Comparison of ENCODE assay signal across 8 mouse cellular contexts in genomic region chr5:134312691-134313450, GRCm38 (mm10). TPM values are rescaled to one million over a fixed set of nuclear protein-coding genes. Genes with fewer than 3 reads are reported as not detected.
A peak's percentile ranks its signal among the peaks of the same experiment; 100 is the strongest.
DNase-seq lines count a peak whose midpoint lies in the region; ATAC-seq and TF ChIP-seq lines count a peak whose summit lies in the region.

No protein-coding gene starts in this region.

- H3K9me3 ChIP-seq in megakaryocyte, embryonic 14.5 days: no peaks in the 10 kb centered on the region
- H3K9me3 ChIP-seq in liver, embryonic 12.5 days (replicated peaks): no peaks in the 10 kb centered on the region

- ATAC-seq in megakaryocyte, adult 5-6 weeks (ENCODE audit: poor library complexity, severe bottlenecking): no peak
- no peak for ATAC-seq in liver, embryonic 12.5 days

- TF ChIP-seq CTCF in brain, embryonic 14.5 days (IDR thresholded peaks at IDR 0.05; ENCODE audit: borderline replicate concordance, extremely low read depth, insufficient read depth, insufficient read length): no peak

- 4% methylated on average over 19 of the region's 19 CpGs for WGBS in liver, embryonic 12.5 days (ENCODE audit: insufficient replicate concordance)

- H3K27ac ChIP-seq in liver, embryonic 12.5 days: peak overlapping the region; percentile 96

- peaks cover 38% of the 10 kb centered on the region for H3K36me3 ChIP-seq in megakaryocyte, embryonic 14.5 days (replicated peaks; ENCODE audit: low read length)
- H3K36me3 ChIP-seq in liver, embryonic 12.5 days: peaks cover 39% of the 10 kb centered on the region

- peak overlapping the region; percentile 98 for H3K4me2 ChIP-seq in liver, embryonic 12.5 days

- peaks cover 62% of the 10 kb centered on the region for H3K4me1 ChIP-seq in megakaryocyte, embryonic 14.5 days
- peaks cover 34% of the 10 kb centered on the region for H3K4me1 ChIP-seq in liver, embryonic 12.5 days

- H3K27me3 ChIP-seq in megakaryocyte, embryonic 14.5 days (replicated peaks): no peaks in the 10 kb centered on the region
- no peaks in the 10 kb centered on the region for H3K27me3 ChIP-seq in liver, embryonic 12.5 days (replicated peaks)

- no peak for TF ChIP-seq POLR2A in brain, embryonic 14.5 days (IDR thresholded peaks at IDR 0.05; ENCODE audit: borderline replicate concordance, extremely low read depth, insufficient read depth, insufficient read length, poor library complexity, severe bottlenecking)

- peak overlapping the region; percentile 99 for H3K4me3 ChIP-seq in megakaryocyte, embryonic 14.5 days (replicated peaks)
- H3K4me3 ChIP-seq in liver, embryonic 12.5 days: peak overlapping the region; percentile 91

- peak overlapping the region; percentile 97 for H3K9ac ChIP-seq in liver, embryonic 12.5 days

- peak; percentile 47 for DNase-seq in brain, embryonic 14.5 days (ENCODE audit: low read depth)
- peak; percentile 32 to 35 for DNase-seq in frontal cortex, postnatal 25 days (ENCODE audit: low spot score in 2 of 2)
- peak; percentile 44 for DNase-seq in kidney, adult 18-20 months
- DNase-seq in right cerebral cortex, adult 2 months (ENCODE audit: low spot score in 2 of 2): peak; percentile 62 to 69
- no peak for DNase-seq in urinary bladder, adult 2 months (ENCODE audit: low spot score)

RNA-seq across cellular contexts. Expression of gene Gtf2i, which starts 1.7 kb away (rescaled TPM):
- polyA plus RNA-seq in megakaryocyte, embryonic 14.5 days (2012; ENCODE audit: insufficient read depth, low replicate concordance): 87.1 and 333 TPM in 2 replicates
- 24.8 and 31.2 TPM in 2 replicates for total RNA-seq in megakaryocyte, adult 5-6 weeks (2015)
- 15.5 and 23.6 TPM in 2 replicates for total RNA-seq in megakaryocyte, adult 5-6 weeks (2017)
- polyA plus RNA-seq in brain, embryonic 14.5 days (2012; rRNA removed): 156 and 196 TPM in 2 replicates
- 65.4 and 65.6 TPM in 2 replicates for polyA plus RNA-seq in liver, embryonic 12.5 days (2016; fragmentation: Nextera tagmentation; extraction: Ambion mirVana)
- polyA plus RNA-seq in urinary bladder, adult 2 months (2012; rRNA removed): 152 and 161 TPM in 2 replicates
